Mouse (Mus musculus) gastrocnemius, adult 8-10 months (tissue): ENCODE measurements around the gene Dync2h1. TPM values are rescaled to one million over a fixed set of nuclear protein-coding genes. Genes with fewer than 3 reads are reported as not detected.
"Not testable (repeated sequence)": the region's sequence is repeated elsewhere in the genome, so short reads cannot be mapped to it uniquely, and the experiment has no call there.

Source experiments
- DNase-seq, 2 experiments: peaks; one replicate each; pipeline ENCODE4 v3.0.0; 2022; ENCODE audit warnings: low spot score in 2 of 2
- total RNA-seq, 4 experiments: library from RNA; stranded (reverse); gene quantifications; 2 replicates each; pipeline ENCODE4 v1.2.4; 2022

Dync2h1 gene
- total RNA-seq, 4 experiments from 2014 or later = 0.94 to 1.4 (median 1.1) TPM

DNA sequence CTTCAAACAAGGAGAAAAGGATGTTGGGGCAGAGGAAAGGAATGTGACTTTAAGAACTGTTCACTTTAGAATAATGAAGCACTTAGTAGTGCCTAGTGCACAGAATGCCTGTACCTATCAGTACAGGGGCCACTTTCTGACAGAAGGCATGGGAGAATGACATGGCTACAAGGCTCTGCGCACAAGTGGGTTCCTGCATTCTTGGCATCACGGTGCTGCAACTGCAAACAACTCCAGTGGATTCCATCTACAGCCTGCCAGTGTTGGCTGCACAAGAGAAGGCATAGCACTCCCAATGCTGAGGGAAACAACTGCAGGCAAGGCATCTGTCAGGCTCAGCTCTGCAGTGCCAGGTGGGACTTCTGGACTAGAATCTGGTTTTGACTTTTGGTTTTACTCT lies 151.7 kb downstream of the Dync2h1 start:
- no peak for DNase-seq

DNA sequence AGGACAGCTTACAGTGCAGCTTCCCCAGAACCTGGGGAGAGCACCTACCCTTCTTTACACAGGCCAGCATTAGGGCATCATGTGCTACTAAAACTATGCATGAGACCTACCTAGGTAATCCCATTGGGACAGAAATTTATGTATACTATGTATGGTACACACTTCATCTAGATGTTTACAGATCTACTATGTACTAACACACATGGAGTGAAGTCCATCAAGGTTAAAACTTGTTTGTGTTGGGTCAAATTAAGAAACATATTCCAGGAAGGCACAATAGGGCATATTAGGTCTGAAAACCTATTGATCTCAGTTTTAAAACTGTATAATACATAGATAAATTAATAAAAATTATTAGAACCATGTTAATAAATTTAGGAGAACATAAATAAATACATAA lies 168.6 kb downstream of the Dync2h1 start:
- no peak for DNase-seq

DNA sequence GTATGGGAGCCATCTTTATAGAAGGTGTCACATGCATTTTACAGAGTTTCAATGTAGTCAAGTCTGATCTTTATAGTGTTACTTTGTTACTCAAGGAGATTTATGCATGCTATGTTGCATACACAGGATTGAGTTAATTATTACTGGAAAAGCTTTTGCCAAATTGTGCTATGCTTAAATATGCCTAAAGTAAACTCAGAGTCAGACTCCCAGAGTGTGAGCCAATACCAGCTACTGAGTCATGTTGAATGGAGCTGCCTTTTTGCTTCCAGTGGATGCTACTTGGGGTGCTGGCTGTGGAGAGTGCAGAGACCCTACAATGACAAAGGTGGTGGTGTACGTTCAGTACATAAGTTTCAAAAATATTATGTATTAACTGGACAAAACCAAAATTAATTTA lies 169.5 kb downstream of the Dync2h1 start:
- no peak for DNase-seq

DNA sequence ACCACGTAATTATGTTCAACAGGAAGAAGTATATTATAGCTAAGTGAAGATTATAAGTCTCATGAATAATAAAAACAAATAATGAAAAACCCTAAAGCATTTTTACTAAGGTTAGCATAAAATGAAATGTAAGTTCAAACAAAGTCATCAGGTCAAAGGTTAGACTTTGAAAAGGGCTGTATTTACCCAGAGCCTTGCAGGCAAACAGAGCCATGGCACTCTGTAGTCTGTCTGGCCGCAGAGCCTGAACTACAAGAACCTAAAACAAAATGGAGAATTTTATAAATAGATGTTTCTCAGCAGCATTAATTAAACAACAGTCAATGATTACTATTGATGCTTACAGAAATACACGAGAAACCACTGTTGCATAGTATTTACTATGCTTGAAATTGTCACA lies 174.5 kb downstream of the Dync2h1 start:
- DNase-seq = no peak

DNA sequence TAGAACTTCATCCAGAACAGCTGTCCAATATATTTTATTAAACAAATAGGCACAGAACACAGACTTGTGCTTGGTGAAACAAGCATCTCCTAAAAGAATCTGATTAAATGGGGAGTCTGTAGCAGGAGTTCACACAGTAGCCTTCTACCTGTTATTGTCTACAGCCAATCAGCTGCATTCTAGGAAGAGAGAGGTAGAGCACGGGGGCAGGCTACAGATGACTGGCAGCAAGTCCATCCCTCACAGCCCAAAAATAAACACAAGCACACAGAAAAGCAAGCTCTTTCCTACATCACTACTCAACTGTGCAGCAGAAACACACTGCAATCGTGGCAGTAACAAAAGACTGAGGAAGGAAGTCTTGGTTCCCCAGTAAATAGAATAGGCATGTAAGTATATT lies 189.4 kb downstream of the Dync2h1 start:
- no peak for DNase-seq

DNA sequence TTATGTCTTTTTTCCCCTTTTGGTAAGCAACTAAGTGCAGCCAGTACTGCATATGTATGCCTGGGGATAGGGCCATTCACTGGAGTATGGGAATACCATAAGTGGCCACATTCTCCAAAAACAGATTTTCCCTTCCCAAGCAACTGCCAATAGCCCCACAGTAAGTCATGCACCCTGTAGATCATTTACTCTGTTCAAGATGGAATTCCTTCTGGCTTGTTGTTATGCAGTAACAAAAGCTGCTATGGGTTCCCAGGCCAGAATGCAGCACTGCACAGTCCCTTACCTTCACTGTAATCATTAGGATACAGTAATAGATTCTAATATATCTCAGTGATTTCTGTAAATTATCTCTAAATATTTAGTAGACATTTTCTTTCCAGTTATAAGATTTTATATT lies 190.0 kb downstream of the Dync2h1 start:
- DNase-seq = no peak

DNA sequence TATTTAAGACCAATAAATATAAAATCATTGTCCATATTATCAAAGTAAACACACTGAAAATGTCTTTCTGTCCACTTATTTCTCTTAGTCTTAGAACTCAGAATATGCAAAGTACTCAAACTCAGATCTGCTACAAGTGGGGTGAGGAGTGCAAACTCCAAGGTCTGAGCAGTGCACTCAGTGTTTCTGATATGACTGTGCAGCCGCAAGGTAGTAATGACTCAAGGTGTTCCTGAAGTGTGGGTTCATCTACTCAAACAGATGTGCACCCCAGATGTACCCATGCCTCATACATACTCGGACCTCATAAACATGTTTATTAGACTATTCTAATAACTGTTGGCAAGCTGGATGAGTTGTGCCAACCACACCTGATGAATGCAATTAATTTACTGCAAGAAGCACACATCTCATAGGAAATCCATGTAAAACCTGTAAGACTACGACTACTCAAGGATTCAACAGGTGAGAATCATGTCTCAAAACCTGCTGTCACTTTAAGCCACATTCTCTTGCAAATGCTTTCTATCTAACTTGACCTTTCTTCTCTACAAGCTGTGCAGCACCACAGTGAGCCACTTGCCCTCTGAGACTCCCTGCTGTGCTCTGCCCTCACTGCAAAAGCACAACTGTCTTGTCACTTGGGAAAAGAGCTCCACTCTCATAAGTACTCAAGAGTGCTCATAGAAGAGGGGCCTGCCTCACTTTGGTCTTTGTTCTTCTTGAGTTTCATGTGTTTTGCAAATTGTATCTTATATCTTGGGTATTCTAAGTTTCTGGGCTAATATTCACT lies 195.2 kb downstream of the Dync2h1 start:
- no peak for DNase-seq

DNA sequence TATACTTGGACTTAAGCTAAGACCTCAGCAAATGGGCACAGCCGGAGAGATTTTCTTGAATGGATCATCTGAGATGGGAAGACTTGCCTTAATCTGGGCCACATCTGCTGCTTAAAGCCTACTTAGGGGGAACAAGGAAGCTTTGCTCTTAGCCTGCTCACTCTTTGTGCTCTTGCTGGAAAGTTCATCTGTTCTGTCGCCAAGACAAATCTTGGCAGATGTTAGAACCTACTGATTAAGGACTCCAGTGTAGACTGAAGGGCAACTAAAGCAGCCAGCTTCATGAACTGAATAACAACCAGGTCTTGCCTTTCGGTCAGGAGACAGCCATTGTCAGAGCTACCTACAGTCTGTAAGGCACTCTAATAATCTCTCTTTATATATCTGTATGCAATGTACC lies 198.1 kb downstream of the Dync2h1 start:
- DNase-seq = no peak

DNA sequence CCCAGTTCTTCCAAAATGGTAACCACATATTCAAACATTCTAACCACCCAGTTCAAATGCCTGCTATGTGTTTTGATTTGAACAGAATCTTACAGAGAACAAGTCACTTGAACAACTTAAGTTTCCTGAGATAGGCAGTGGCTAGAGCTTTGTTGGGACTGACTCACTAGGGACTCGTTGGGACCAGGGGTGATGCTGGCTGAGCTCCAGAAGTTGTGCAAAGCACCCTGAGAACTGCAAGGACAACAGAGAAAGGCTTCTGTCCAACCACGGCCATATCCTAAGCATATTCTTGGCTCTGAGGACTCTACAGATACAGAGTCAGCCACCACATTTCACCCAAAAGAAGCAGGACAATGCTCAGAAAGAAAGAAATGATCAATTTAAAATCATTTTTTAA lies 215.1 kb downstream of the Dync2h1 start:
- no peak for DNase-seq

DNA sequence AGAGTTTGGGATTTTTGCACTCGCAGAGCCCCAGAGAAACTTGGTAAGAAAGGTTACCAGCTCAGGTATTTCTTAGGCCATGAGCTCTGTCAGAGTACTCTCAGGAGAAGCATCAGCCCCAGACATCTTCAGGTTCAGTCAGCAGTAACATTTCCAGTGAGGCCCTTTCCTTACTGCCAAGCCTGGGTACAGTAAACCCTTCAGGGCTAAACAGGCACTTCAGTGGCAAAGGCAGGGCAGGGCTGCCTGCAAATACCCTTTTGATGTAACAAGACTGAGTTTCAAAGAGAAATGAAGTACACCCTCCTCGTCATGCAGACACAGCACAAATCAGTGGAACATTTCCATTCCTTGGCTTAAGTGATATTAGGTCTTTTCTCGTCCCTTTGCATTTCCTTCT lies 219.2 kb downstream of the Dync2h1 start:
- no peak for DNase-seq

DNA sequence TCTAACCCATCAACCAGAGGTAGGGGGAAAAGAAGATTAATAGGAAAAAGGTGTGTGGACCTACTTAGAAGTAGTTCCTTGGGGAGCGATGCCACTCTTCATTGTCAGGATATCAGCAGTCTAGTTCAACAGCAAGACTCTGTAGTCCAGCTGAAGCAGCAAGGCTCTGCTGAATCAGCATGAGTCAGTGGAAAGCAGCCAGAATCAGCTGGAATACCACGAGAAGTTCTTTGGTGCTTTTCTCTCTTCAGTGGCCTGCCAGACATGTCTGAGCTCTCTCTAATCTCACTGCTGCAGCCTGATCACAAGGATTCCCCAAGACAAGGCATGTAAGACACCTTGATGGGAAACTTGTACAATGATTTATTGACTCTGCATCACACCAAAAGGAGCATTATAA lies 225.9 kb downstream of the Dync2h1 start:
- DNase-seq = no peak

DNA sequence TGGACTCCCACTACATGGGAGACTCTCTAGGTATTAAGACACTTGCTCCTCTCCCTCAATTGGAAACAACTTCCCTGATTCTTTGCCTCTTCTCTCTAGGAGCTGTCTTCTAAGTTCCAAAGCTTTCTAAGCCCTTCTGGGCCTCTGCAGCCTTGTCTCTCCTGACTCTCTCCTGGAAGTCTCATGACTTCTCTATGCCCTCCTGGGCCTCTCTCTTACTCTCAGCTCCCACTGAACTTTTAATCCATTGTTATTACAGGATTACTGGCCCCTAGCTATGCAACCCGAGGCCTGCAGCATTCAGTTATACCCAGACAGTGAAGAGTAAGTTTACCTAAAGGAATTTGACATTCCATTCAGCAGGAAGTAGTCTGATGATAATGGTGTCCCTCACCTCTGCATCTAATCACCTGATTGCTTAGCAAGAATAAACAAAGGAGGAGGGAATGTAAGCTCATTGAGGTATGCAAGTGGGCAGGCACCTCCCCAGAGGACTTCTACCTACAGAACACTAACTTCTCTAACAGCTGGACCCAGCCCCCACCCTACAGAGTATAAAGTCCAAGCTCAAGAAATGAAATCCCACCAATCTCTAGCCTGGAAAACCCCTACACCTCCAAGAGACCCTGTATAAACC lies 256.7 kb downstream of the Dync2h1 start:
- no peak for DNase-seq

DNA sequence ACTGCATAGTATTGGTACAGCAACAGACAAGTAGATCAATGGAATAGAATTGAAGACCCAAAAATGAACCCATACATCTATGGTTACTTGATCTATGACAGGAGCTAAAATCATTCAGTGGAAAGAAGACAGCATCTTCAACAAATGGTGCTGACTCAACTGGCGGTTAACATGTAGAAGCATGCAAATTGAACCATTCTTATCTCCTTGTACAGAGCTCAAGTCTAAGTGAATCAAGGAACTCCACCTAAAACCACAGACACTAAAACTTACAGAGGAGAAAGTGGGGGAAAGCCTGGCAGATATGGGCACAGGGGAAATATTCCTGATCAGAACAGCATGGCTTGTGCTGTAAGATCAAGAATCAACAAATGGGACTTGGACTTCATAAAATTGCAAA lies 270.8 kb downstream of the Dync2h1 start:
- no peak for DNase-seq

DNA sequence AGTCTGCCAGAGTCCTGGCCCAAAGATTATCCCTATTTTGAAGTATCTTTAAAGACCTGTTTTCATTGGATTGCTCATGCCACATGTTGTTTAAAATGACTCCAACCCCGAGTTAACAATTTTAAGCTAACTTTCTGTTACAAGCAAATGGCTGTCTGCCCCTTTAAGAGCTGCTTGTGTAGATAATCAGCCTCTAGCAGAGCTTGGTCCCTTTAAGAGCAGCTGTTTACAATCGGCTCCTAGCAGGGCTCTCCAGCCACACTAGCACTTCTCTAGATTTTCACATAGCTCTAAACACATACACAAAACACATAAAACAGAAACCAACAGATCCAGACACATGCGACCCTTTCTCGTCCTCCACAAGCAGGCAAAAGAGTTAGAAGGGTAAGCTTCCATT lies 273.7 kb downstream of the Dync2h1 start:
- not testable (repeated sequence) for DNase-seq

DNA sequence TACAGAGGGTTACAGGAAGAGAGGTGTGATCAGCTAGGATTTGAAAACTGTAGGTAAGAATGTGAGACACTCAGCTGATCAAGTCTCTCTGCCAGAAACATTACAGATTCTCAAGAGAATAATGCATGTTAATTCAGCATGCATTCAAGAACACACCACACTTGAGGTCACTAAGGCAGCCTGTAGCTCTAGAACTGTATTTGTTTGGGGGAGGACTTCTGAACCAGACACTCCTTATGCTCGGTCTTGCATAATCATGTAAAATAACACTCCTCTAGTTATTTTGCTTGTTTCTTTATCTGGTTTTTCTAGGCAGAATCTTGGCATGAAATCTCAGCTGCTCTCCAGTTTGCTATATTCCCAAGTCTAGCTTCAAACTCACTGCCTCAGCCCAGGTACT lies 282.6 kb downstream of the Dync2h1 start:
- no peak for DNase-seq

DNA sequence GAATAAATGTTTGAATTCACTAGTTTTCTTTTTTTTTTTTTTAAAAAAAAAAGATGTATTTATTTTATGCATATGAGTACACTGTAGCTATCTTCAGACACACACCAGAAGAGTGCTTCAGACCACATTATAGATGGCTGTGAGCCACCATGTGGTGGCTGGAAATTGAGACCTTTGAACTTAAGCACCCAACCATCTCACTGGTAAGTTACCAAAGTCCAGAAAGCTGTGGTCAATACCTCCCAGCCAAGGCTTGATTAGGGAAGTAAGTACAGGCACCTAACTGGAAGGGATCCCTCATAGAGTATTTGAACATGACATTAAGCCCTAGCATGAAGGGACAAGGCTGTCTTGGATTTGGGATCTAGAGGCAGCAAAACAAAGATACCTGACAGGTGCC lies 292.9 kb downstream of the Dync2h1 start:
- no peak for DNase-seq

DNA sequence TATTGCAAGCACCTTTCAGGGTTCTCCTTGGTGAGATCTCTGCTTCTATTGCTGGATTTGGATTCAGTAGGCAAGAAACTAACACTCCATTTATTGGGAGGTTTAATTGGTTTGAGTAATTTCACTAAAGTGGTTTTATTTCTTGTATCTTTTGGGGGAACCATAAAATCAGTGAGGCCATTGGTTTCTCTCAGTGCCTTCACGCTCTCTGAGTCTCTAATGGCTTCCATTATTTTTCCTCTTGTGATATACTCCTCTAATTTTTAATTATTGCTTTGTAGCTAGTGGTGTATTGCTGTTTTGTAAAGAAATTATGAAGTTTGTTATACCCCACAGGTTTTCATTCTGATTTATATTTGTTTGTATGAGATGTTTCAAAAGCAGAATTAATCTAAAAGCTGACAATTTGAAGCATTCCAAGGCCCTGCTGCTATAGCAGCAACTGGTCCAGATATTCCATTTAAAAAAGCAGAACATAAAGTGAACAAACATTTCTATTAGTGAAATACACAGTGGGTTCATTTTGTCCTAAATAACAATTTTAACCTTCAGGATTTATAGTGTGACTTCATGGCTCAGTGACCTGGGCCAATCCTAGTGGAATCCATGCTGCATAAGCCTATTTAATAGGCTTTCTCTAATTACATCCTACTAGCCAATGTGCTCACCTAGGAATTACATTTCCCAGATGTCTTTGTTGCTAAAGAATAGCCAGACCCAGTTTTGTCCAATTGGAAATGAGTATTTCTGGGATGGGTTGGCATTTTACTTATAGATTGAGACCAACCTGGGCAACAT lies 302.9 kb downstream of the Dync2h1 start:
- no peak for DNase-seq

Other genes with a start within 250 kb of the Dync2h1 start
- 10 to 100 TPM; 54.8 to 80.7 (median 69.8) TPM for gene Dcun1d5, start 74 bp upstream of the Dync2h1 start, total RNA-seq
- not detected for gene Mmp13, start 88.1 kb upstream of the Dync2h1 start, total RNA-seq
- not detected for gene Mmp12, start 159.9 kb upstream of the Dync2h1 start, total RNA-seq
- not detected for gene Mmp1b, start 203.6 kb upstream of the Dync2h1 start, total RNA-seq